Mouse (Mus musculus): ENCODE data around the gene Ulk4. TPM values are rescaled to one million over a fixed set of nuclear protein-coding genes. Genes with fewer than 3 reads are reported as not detected.

Gene Ulk4
- polyA plus RNA-seq (2014; fragmentation: Nextera tagmentation; extraction: Ambion mirVana), result 65.5 and 86.7 TPM in 2 replicates

- Histone ChIP-seq H3K4me1 (ENCODE audit: control insufficient read depth, insufficient read depth, low read length) (no peaks in the 10 kb centered on the region), H3K9ac (replicated peaks; ENCODE audit: low read depth, low read length) (peak within 1 kb of the TSS; percentile 55), H3K36me3 (ENCODE audit: control insufficient read depth, insufficient read depth, low read length) (no peaks in the 10 kb centered on the region), H3K4me3 (ENCODE audit: low read depth, low read length) (peak within 1 kb of the TSS; percentile 66), H3K27me3 (ENCODE audit: control insufficient read depth, insufficient read depth, low read length) (no peaks in the 10 kb centered on the region), H3K4me2 (ENCODE audit: low read depth, low read length) (peak within 1 kb of the TSS; percentile 73), H3K27ac (ENCODE audit: low read depth, low read length) (peak within 1 kb of the TSS; percentile 80), H3K9me3 (ENCODE audit: control insufficient read depth, low read length) (no peaks in the 10 kb centered on the region)
- peak; percentile 97 for ATAC-seq (ENCODE audit: low read depth)
- under 1% methylated on average over 59 of the region's 59 CpGs for WGBS
Measured at GRCm38 (mm10) chr9:121277118-121278060, at the start of gene Ulk4. TSS of gene Ulk4 (minus strand) at chr9:121277197.

GRCm38 (mm10) chr9:121322034-121322433, 45.0 kb upstream of the Ulk4 start:
- WGBS, result 98% methylated on average over 14 of the region's 14 CpGs
- no peak overlapping the region for H3K4me2 ChIP-seq (ENCODE audit: low read depth, low read length)
- H3K9me3 ChIP-seq (ENCODE audit: control insufficient read depth, low read length), result no peaks in the 10 kb centered on the region
- no peak for ATAC-seq (ENCODE audit: low read depth)
- H3K27me3 ChIP-seq (ENCODE audit: control insufficient read depth, insufficient read depth, low read length), result no peaks in the 10 kb centered on the region
- no peak overlapping the region for H3K27ac ChIP-seq (ENCODE audit: low read depth, low read length)
- no peak overlapping the region for H3K4me3 ChIP-seq (ENCODE audit: low read depth, low read length)
- no peak overlapping the region for H3K9ac ChIP-seq (replicated peaks; ENCODE audit: low read depth, low read length)
- H3K36me3 ChIP-seq (ENCODE audit: control insufficient read depth, insufficient read depth, low read length), result no peaks in the 10 kb centered on the region
- peaks cover 9% of the 10 kb centered on the region for H3K4me1 ChIP-seq (ENCODE audit: control insufficient read depth, insufficient read depth, low read length)

DNA sequence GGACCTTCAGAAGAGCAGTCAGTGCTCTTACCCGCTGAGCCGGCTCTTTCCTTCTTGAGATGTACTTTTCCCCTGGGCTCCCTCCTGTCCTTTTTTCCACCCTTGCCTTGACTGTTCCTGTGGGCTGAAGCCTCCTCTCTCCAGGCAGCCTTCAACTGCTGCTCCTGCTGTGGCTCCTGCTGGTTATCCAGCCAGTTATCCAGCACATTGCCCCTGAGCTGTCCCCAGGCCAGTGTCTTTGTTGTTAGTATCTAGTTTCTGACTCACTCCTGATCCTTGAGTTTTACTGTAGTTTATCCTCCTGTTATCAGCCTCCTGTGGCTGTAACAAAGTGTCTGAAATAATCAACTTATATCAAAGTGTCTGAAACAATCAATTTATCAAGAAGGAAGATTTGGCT, 44.1 kb upstream of the Ulk4 start:
- no peaks in the 10 kb centered on the region for H3K36me3 ChIP-seq (ENCODE audit: control insufficient read depth, insufficient read depth, low read length)

GRCm38 (mm10) chr9:121320433-121320832, 43.4 kb upstream of the Ulk4 start:
- ATAC-seq (ENCODE audit: low read depth), result no peak
- Histone ChIP-seq H3K4me2 (ENCODE audit: low read depth, low read length) (no peak overlapping the region), H3K9me3 (ENCODE audit: control insufficient read depth, low read length) (no peaks in the 10 kb centered on the region), H3K36me3 (ENCODE audit: control insufficient read depth, insufficient read depth, low read length) (no peaks in the 10 kb centered on the region), H3K27ac (ENCODE audit: low read depth, low read length) (no peak overlapping the region), H3K4me1 (ENCODE audit: control insufficient read depth, insufficient read depth, low read length) (peaks cover 19% of the 10 kb centered on the region), H3K4me3 (ENCODE audit: low read depth, low read length) (no peak overlapping the region), H3K9ac (replicated peaks; ENCODE audit: low read depth, low read length) (no peak overlapping the region), H3K27me3 (ENCODE audit: control insufficient read depth, insufficient read depth, low read length) (no peaks in the 10 kb centered on the region)
- 65% methylated on average over 2 of the region's 2 CpGs for WGBS

More for the DNA sequence above, 44.1 kb upstream of the Ulk4 start:
- no peaks in the 10 kb centered on the region for H3K9me3 ChIP-seq (ENCODE audit: control insufficient read depth, low read length)
- H3K4me2 ChIP-seq (ENCODE audit: low read depth, low read length), result no peak overlapping the region
- peaks cover 18% of the 10 kb centered on the region for H3K4me1 ChIP-seq (ENCODE audit: control insufficient read depth, insufficient read depth, low read length)
- 87% methylated on average over 2 of the region's 2 CpGs for WGBS
- H3K27me3 ChIP-seq (ENCODE audit: control insufficient read depth, insufficient read depth, low read length), result no peaks in the 10 kb centered on the region
- no peak overlapping the region for H3K4me3 ChIP-seq (ENCODE audit: low read depth, low read length)
- ATAC-seq (ENCODE audit: low read depth), result no peak
- H3K9ac ChIP-seq (replicated peaks; ENCODE audit: low read depth, low read length), result no peak overlapping the region
- H3K27ac ChIP-seq (ENCODE audit: low read depth, low read length), result no peak overlapping the region

- Histone ChIP-seq H3K4me3 (ENCODE audit: low read depth, low read length) (no peak overlapping the region), H3K9me3 (ENCODE audit: control insufficient read depth, low read length) (no peaks in the 10 kb centered on the region), H3K4me2 (ENCODE audit: low read depth, low read length) (no peak overlapping the region), H3K27me3 (ENCODE audit: control insufficient read depth, insufficient read depth, low read length) (no peaks in the 10 kb centered on the region), H3K27ac (ENCODE audit: low read depth, low read length) (peak overlapping the region; percentile 7; the same call in 1 of the 2 replicates), H3K36me3 (ENCODE audit: control insufficient read depth, insufficient read depth, low read length) (no peaks in the 10 kb centered on the region), H3K9ac (replicated peaks; ENCODE audit: low read depth, low read length) (no peak overlapping the region), H3K4me1 (ENCODE audit: control insufficient read depth, insufficient read depth, low read length) (peaks cover 26% of the 10 kb centered on the region)
- WGBS, result 39% methylated on average over 10 of the region's 10 CpGs
- ATAC-seq (ENCODE audit: low read depth), result peak; percentile 38; the same call in 1 of the 2 replicates
Measured at GRCm38 (mm10) chr9:121319323-121319966, 42.4 kb upstream of the Ulk4 start.

- Histone ChIP-seq H3K27ac (ENCODE audit: low read depth, low read length) (peak overlapping the region; percentile 55), H3K4me1 (ENCODE audit: control insufficient read depth, insufficient read depth, low read length) (peaks cover 50% of the 10 kb centered on the region), H3K27me3 (ENCODE audit: control insufficient read depth, insufficient read depth, low read length) (no peaks in the 10 kb centered on the region), H3K4me2 (ENCODE audit: low read depth, low read length) (no peak overlapping the region), H3K9me3 (ENCODE audit: control insufficient read depth, low read length) (no peaks in the 10 kb centered on the region), H3K4me3 (ENCODE audit: low read depth, low read length) (no peak overlapping the region), H3K36me3 (ENCODE audit: control insufficient read depth, insufficient read depth, low read length) (no peaks in the 10 kb centered on the region), H3K9ac (replicated peaks; ENCODE audit: low read depth, low read length) (no peak overlapping the region)
- WGBS, result 47% methylated on average over 12 of the region's 12 CpGs
- no peak for ATAC-seq (ENCODE audit: low read depth)
Measured at GRCm38 (mm10) chr9:121316621-121317405, 39.8 kb upstream of the Ulk4 start.

GRCm38 (mm10) chr9:121315901-121316595, 39.1 kb upstream of the Ulk4 start:
- no peak overlapping the region for H3K9ac ChIP-seq (replicated peaks; ENCODE audit: low read depth, low read length)
- no peaks in the 10 kb centered on the region for H3K36me3 ChIP-seq (ENCODE audit: control insufficient read depth, insufficient read depth, low read length)
- no peak overlapping the region for H3K4me2 ChIP-seq (ENCODE audit: low read depth, low read length)
- ATAC-seq (ENCODE audit: low read depth), result no peak
- WGBS, result 56% methylated on average over 4 of the region's 4 CpGs
- H3K27me3 ChIP-seq (ENCODE audit: control insufficient read depth, insufficient read depth, low read length), result no peaks in the 10 kb centered on the region
- H3K4me3 ChIP-seq (ENCODE audit: low read depth, low read length), result no peak overlapping the region
- H3K4me1 ChIP-seq (ENCODE audit: control insufficient read depth, insufficient read depth, low read length), result peaks cover 51% of the 10 kb centered on the region
- no peaks in the 10 kb centered on the region for H3K9me3 ChIP-seq (ENCODE audit: control insufficient read depth, low read length)
- peak overlapping the region; percentile 55 for H3K27ac ChIP-seq (ENCODE audit: low read depth, low read length)

DNA sequence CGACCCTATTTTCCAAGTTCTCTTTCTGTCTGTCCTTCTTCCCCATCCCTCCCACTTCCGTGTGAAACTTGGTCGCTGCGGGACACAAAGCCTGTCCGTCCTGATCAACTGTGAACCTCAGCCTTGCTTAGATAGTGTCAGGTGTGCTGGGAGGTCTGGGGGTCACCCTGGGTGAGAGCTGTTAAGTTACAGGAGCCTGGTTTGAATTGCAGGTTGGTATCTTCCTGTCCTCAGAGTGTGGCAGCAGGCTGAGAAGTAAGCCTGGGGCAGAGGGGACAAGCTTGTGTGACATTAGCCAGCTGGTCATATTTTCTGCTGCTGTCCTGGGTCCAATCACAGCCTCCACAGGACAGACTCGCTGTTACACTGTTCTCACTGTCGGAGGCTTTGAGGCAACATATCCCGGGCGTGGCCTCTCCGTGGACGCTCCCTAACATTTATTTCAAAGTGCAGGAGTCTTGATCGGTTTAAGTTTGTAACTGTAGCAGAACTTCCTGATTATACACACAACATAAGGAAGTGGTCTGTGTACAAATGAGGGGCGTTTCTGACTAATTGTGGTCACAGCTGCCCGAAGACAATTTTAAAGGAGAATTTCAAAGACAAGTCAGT, 37.6 kb upstream of the Ulk4 start:
- no peak for ATAC-seq (ENCODE audit: low read depth)
- Histone ChIP-seq H3K27me3 (ENCODE audit: control insufficient read depth, insufficient read depth, low read length) (no peaks in the 10 kb centered on the region), H3K4me1 (ENCODE audit: control insufficient read depth, insufficient read depth, low read length) (peaks cover 48% of the 10 kb centered on the region), H3K9me3 (ENCODE audit: control insufficient read depth, low read length) (no peaks in the 10 kb centered on the region), H3K4me3 (ENCODE audit: low read depth, low read length) (no peak overlapping the region), H3K4me2 (ENCODE audit: low read depth, low read length) (peak overlapping the region; percentile 46), H3K27ac (ENCODE audit: low read depth, low read length) (peak overlapping the region; percentile 85), H3K9ac (replicated peaks; ENCODE audit: low read depth, low read length) (no peak overlapping the region), H3K36me3 (ENCODE audit: control insufficient read depth, insufficient read depth, low read length) (no peaks in the 10 kb centered on the region)
- 7% methylated on average over 14 of the region's 14 CpGs for WGBS

Data from neural tube, embryonic 14.5 days (tissue).